Mouse (Mus musculus): ENCODE results near the gene Kank1. TPM values are rescaled to one million over a fixed set of nuclear protein-coding genes. Genes with fewer than 3 reads are reported as not detected.
"Not testable (repeated sequence)": the region's sequence is repeated elsewhere in the genome, so short reads cannot be mapped to it uniquely, and the experiment has no call there.

The Kank1 gene
- total RNA-seq, 4 experiments from 2014 or later = 13.2 to 15.3 (median 13.7) TPM

DNA sequence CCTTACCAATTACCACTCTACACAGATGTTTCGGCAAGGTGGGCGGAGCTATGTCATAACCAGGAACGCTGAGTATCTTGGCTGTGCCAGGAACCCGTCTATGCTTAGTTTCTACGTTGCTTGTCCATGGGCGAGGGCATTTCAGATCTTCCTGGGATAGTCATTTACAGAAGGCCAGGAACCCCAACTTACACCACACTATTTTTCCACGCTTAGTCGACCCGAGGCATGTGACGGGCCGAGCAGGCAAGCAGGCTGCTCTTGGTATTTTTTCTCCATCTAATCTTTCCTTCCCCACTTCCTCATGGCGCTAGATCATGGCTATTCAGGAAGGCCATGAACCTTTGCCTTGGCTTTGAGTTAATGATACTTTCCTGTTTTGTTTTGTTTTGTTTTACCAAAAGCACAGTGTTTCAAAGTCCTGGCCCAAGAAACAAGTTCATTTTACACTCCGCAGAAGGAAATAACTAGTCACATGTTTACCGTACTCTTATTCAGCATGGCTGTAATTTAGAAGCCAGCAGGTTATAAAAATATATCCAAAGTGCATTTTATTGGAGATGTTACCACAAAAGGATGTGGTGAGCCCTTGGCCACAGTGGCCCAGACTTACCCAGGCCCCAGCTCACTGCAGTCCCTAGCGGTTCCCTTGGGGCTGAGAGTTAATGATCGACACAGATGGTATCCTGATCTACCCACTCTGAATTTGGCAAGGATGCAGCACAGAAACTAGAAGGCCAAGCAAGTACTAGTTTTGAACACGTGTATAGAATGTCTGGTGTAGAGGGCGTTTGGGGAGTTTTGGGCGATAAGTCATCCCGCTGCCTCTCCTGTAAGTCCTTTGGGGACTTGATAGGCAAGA lies 200.2 kb downstream of the Kank1 start:
- DNase-seq (ENCODE audit: low spot score in 2 of 2) = no peak

DNA sequence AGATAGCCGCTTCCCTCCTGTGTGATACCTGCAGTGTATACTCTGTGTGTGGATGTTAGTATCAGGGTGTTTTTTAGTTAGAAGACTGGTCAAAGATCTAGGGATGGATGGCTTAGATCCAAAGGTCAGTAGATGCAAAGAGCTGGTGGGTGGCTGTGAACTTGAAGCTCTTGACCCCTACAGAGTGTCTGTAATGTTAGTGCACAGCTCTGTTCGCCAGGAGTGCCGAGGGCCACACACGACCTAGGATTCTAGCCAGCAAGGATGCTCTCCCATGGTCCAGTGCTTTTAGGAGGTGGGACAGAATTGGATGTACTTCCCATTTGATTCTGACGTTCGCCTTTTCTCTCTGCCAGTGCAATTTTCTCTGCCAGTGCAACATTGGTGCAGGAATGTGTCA lies 201.5 kb downstream of the Kank1 start:
- no peak for DNase-seq (ENCODE audit: low spot score in 2 of 2)

DNA sequence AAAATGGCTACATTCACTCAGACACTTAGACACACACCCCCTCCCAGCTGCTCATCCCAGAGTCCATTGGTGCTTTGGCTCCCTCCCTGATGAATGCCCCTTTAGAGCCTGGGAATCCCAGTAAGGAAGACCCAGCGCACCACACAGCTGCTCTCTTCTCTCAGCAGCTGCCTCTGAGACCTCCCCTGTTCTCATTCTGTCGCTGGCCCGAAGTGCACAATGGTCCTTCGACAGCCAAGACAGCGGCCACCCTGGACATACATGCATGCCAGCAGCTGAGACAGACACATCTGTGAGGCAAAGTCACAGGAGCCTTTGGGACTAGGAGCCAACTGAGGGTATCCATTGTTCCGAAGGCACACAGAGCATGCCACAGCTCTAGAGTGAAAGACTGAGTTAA lies 203.0 kb downstream of the Kank1 start:
- DNase-seq (ENCODE audit: low spot score in 2 of 2) = no peak

DNA sequence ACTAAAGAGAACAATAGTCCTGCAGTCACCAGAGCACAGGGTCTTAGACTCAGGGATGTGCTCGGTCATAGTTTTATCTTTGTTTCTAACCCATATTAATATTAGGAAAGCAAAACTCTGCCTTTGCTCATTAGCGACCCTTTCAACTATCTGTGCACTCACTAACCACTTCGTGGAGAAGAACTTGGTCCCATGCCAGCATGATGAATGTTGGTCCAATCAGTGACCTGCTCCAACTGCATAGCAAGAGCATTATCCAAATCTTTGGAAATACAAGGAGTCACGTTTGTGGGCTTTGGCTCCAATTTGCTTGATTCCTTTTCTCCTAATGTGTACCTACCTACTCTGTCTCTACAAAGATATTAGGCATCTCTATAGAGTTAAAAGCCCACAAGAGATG lies 204.0 kb downstream of the Kank1 start:
- DNase-seq (ENCODE audit: low spot score in 2 of 2) = no peak

DNA sequence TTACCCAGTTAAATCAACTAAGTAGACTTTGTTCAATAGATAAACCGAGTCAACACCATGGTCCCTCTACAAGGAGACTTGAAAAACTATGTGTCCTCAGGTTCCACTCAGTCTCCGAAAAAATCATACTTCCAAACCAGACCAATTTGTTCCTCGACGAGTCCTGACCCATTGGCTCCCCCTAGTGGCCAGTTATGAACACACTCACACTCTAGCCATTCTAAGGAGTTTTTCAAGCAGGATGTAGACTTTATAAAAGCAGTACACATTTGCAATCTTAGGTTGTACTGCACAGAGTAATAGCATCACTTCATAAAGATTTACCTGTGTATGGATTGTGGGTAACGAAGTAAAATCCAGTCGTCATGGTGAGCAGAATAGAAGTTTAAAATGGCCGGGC lies 208.3 kb downstream of the Kank1 start:
- no peak for DNase-seq (ENCODE audit: low spot score in 2 of 2)

DNA sequence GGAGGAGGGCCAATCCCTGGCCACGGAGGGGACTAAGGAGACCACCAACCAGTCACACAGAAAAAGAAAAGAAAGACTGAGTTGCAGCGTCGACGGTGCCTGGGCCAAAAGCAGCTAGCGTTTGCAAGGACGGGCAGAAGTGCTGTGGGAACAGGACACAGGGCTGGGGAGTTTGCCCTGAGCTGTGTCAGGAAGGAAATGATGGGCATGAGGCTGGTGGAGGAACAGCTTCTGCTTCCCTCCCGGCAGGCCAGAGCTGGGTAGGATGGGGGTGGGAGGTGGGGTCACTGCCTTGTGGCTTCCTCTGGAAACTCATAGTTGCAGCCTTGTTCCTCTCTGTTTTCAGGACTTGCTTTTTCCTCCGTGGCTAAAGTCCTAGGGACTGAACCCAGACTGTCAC lies 209.1 kb downstream of the Kank1 start:
- DNase-seq (ENCODE audit: low spot score in 2 of 2) = no peak

DNA sequence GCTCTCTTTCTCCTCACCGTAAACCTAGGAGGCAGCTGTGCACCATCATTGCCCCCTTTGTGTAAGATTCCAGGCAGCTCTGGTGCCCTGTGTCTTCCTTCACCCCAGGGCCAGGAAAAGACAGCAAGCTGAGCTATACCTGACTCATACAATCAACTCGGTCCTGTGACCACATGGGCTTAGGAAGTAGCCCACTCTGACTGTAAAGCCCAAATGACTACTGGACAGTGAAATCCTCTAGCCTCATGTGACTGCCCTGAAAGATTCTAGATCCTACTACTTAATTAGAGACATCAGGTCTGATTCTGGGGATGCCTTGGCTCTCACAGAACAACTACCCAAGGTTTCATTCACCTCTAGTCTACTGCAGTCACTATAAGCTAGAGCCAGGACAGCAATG lies 209.9 kb downstream of the Kank1 start:
- no peak for DNase-seq (ENCODE audit: low spot score in 2 of 2)

DNA sequence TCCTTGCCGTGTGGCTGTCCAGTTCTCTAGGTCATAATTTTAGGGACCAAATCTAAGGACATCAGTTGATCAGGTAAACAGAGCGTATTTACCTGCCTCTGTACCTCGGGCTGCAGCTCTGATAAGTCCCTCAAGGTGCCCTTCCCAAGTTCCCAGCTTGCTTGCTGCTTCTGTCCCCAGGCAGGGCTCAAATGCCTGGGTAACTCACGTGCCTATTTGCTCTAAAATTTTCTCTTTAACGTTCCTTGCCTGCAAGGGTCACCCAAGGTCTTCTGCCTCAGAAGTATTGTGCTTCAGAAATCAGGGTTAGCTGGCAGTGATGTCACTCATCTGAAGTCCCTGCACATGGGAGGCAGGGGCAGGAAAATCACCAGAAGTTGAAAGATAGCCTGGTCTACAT lies 210.6 kb downstream of the Kank1 start:
- no peak for DNase-seq (ENCODE audit: low spot score in 2 of 2)

DNA sequence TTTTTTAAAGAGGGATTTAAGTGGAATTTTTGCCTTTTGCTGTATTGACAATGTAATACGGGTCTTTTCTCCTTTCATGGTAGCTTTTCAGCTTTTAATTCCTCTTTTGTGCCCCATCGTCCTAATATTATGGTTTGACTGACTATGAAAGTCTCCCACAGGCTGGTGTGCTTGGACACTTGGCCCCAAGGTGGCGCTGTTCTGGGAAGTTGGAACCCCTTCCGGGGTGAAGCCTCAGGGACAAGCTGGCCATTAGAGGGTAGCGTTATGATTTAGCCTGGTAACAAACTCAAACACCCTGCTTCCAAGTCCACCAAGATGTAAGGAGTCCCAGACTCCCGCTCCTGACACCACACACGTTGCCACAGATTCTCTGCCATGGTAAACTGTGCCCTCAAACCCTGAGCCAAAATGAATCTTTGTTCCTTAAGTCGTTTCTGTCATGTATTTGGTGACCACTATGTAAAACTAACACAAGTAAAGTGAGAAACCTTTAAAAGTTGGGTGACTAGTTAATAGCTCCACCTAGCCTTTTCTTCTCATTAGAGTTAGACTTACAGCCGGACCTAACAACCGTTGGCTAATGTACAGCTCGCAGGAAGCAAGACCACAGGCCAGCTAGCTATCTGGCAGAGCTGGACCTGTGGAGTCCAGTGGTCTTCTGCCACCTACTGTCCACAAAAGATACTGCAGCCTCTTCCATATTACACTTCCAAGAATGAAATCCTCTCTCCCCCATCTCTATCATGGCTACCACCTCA lies 214.3 kb downstream of the Kank1 start:
- no peak for DNase-seq (ENCODE audit: low spot score in 2 of 2)

DNA sequence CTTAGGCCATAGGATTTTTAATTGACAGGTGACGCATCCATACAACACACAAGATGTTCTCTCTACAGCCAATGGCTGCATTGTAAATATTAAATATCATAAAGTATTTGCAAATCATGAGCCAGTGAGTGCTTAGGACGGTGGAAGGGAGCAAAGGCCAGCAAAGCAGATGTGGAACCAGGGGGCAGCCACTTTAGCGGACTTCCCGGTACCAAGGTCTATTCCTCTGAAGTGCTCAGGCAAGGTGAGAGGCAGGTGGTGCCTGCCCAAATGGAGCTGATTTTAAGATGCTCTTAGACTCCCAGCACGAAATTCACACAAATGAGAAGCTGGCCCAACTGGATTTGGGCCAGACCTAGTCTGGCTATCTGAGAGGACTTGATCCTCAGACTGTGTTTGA lies 216.4 kb downstream of the Kank1 start:
- no peak for DNase-seq (ENCODE audit: low spot score in 2 of 2)

DNA sequence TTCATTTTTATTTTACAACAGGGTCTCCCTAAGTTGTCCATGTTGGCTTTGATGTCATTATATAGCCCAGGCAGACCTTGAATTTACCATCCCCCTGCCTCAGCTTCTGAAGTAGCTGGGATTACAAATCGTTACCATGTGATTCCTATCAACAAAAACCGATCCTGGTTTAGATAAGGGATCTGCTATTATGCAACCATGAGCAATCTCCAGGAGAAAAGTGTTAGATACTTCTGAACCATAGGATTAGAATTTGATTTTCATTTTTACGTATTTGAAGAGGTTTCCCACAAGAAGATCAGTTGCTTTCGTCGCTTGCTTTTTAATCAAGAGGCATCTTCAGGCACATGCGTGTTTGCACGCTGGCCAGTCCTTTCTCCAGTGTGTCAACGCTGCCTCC lies 224.0 kb downstream of the Kank1 start:
- no peak for DNase-seq (ENCODE audit: low spot score in 2 of 2)

DNA sequence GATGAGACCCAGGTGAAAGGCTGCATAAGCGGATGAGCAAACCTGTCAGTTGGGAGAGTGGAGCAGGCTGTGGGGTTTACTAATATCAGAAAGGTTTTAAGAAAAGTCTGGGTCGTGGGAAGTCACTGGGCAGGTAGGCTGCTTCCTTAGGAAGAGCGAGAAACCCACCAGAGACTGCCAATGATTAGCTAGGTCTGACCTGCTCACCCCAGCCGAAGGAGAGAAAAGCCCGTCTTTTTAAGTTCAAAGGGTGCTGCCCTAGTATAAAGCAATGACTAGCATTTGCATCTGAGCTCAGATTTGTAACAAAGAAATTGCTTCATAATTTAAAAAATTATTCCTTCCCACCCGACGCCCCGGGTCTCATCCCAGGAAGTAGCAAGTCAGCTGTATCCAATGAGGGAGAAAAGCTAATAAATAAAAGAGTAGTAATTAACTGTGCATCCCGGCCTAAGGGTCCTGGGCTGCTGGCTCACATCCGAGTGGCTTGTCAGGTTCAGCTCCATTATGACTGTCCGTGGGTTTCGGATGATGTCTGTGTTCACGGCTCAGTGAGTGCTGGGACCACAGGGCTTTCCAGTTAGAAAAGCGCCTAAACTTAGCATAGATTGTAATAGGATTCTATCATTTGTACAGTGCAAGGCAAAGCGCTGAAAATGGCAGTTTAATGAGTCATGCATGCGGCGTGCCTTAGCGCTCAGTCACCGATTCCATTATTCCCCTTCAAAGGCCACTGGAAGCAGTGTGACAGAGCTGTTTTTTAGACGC lies 225.0 kb downstream of the Kank1 start:
- DNase-seq (ENCODE audit: low spot score in 2 of 2) = no peak

DNA sequence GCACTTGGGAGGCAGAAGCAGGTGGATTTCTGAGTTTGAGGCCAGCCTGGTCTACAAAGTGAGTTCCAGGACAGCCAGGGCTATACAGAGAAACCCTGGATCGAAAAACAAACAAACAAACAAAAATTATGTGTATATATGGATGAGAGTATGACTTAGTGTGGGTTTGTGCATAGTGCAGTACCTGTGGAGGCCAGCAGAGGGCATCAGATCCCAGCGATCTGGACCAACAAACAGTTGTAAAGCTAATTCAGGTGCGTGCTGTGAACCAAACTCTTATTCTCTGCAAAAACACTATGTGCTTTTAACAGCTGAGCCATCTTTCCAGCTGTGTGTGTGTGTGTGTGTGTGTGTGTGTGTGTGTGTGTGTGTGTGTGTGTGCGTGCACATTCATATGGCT lies 239.0 kb downstream of the Kank1 start:
- DNase-seq (ENCODE audit: low spot score in 2 of 2) = not testable (repeated sequence)

DNA sequence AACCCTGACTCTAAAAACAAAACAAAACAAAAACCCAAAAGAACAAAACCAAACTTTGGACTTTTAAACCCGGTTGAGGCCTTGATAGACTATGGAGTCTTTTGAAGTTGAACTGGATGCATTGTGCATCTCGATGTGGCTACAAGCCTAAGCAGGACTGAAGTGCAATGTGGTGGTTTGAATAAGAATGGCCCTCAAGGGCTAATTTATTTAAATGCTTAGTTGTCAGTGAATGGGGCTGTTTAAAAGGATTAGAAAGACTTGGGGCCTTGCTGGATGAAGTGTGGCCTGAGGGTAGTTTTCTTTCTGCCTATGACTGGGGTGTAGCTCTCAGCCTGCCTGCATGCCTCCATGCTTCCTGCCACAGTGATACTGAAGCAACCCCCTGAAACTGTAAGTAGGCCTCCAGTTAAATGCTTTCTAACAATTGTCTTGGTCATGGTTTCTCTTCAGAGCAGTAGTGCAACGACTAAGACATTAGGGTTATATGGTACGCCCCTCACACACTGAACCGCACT lies 242.4 kb downstream of the Kank1 start:
- no peak for DNase-seq (ENCODE audit: low spot score in 2 of 2)

DNA sequence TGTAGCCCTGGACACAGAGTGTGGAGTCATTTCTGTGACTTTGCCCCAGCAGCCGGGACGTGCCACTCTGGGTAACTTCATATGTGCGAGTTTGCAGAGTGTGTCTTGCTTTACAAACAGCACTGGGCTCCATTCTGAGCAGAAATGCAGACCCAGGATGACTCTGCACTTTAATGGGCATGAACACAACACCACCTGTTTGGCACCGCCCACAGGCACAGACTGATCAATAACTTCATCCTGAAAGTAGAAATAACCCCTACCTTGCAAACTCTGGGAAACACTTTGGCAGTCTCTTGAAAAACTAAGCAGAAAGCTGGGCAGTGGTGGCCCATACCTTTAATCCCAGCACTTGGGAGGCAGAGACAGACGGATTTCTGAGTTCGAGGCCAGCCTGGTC lies 244.0 kb downstream of the Kank1 start:
- no peak for DNase-seq (ENCODE audit: low spot score in 2 of 2)

Other genes starting within 250 kb of the Kank1 start
- gene Dock8, start 237.4 kb upstream of the Kank1 start, total RNA-seq (2022) = 1 to 10 TPM; 3.2 to 9.1 (median 4.0) TPM